Mouse (Mus musculus): ENCODE measurements around the gene Ank3.

- no peak for TF ChIP-seq CTCF (IDR thresholded peaks at IDR 0.05)
- TF ChIP-seq EP300 (IDR thresholded peaks at IDR 0.05): no peak
These were observed 311.1 kb downstream of the Ank3 start for GRCm38 (mm10) chr10:69709631-69710030.

All from lung, postnatal 0 days (tissue).